In the genomic region with DNA sequence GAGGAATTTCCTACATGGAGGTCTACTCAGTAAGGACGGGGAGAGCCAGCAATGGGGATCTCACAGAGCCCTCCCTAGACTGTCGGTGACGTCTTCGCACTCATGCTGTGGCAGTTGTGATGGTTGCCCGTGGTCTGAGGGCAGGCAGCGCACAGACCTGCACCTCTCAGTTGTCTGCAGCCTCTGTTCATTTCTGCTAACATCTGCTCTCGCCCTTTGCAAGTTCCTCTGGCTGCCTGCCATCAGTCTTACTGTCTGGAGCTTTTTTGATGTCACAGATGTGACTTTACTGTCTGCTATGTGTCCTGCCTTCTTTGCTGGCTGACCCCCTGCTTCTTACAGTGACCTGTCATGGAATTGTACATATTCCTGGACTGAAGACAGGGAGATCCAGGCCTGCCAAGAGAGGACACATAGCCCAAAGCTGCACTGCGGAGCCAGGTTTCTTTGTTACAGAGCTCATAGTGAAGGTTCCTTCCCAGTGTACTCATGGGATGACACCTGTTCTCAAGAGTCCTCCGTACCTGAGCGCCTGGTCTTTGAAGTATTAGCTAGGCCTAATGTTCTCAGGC, we compare ENCODE assay signal across 11 mouse cellular contexts. TPM values are rescaled to one million over a fixed set of nuclear protein-coding genes. Genes with fewer than 3 reads are reported as not detected.
A peak's percentile ranks its signal among the peaks of the same experiment; 100 is the strongest.
DNase-seq lines count a peak whose midpoint lies in the region; ATAC-seq lines count a peak whose summit lies in the region.
"Had no signal": no experiment of that assay in that cellular context is flagged by ENCODE, and none has a peak within 500 bp of the region (broad histone marks: within the 10 kb centered on the region; RNA-seq: fewer than 3 reads in every experiment).

No protein-coding gene starts in this region.

- no peaks in the 10 kb centered on the region for H3K27me3 ChIP-seq in heart, embryonic 12.5 days (replicated peaks)
- peaks cover 20% of the 10 kb centered on the region for H3K27me3 ChIP-seq in heart, embryonic 10.5 days (ENCODE audit: insufficient read depth, poor library complexity, severe bottlenecking)

- no peak for DNase-seq in heart, embryonic 10.5 days (ENCODE audit: low spot score)
- DNase-seq in testis, postnatal 10 days (ENCODE audit: low spot score): peak; percentile 65
- no peak for DNase-seq in testis, postnatal 14 days (ENCODE audit: low spot score)
- DNase-seq in heart, postnatal 4 days: peak; percentile 62
- peak; percentile 51 to 65 for DNase-seq in thymus, postnatal 36 days
- no peak for DNase-seq in layer of hippocampus, adult 18-20 months (ENCODE audit: low spot score in 2 of 2)
- no peak for DNase-seq in urinary bladder, postnatal 25 days (ENCODE audit: low spot score)

- H3K27ac ChIP-seq in heart, embryonic 12.5 days (ENCODE audit: poor library complexity, severe bottlenecking): 0 out of 2 replicates have a peak overlapping the region, but pooled peaks have one; percentile 3
- H3K27ac ChIP-seq in heart, embryonic 10.5 days: no peak overlapping the region

- WGBS in heart, embryonic 12.5 days: 68% methylated on average over 10 of the region's 10 CpGs
- 79% methylated on average over 10 of the region's 10 CpGs for WGBS in heart, embryonic 10.5 days

- ATAC-seq in heart, embryonic 12.5 days (ENCODE audit: insufficient number of reproducible peaks, low FRiP score): no peak

- H3K4me1 ChIP-seq in heart, embryonic 12.5 days (replicated peaks): peaks cover 48% of the 10 kb centered on the region
- H3K4me1 ChIP-seq in heart, embryonic 10.5 days: peaks cover 41% of the 10 kb centered on the region

- H3K36me3 ChIP-seq in heart, embryonic 12.5 days: no peaks in the 10 kb centered on the region
- no peaks in the 10 kb centered on the region for H3K36me3 ChIP-seq in heart, embryonic 10.5 days

- H3K9me3 ChIP-seq in heart, embryonic 12.5 days (replicated peaks): no peaks in the 10 kb centered on the region
- no peaks in the 10 kb centered on the region for H3K9me3 ChIP-seq in heart, embryonic 10.5 days

- H3K4me2 ChIP-seq in heart, embryonic 12.5 days: no peak overlapping the region

- no peak overlapping the region for H3K4me3 ChIP-seq in heart, embryonic 12.5 days
- H3K4me3 ChIP-seq in heart, embryonic 10.5 days: no peak overlapping the region
- H3K4me3 ChIP-seq: erythroblast, embryonic 14.5 days; megakaryocyte, embryonic 14.5 days had no signal

- H3K9ac ChIP-seq in heart, embryonic 12.5 days: no peak overlapping the region

RNA-seq across cellular contexts. Expression of a gene that starts 10.7 kb away (rescaled TPM):
- polyA plus RNA-seq in heart, embryonic 12.5 days (2016; fragmentation: Nextera tagmentation; extraction: Ambion mirVana): 0.15 and 0.28 TPM in 2 replicates
- polyA plus RNA-seq in heart, embryonic 10.5 days (2016; fragmentation: Nextera tagmentation; extraction: Ambion mirVana): 0.21 and 0.69 TPM in 2 replicates
- 1 to 10 TPM; 1.1 to 1.8 TPM for total RNA-seq in heart, postnatal 4 days (2021)
- total RNA-seq in layer of hippocampus, adult 18-20 months (2021): under 1 TPM; 0.25 to 0.27 TPM
- total RNA-seq: ES-E14 had no signal
- polyA plus RNA-seq: erythroblast, embryonic 14.5 days had no signal

RNA-seq across cellular contexts. Expression of a gene that starts 33.5 kb away (rescaled TPM):
- polyA plus RNA-seq in heart, embryonic 12.5 days (2016; fragmentation: Nextera tagmentation; extraction: Ambion mirVana): 0.50 and 0.56 TPM in 2 replicates
- polyA plus RNA-seq in heart, embryonic 10.5 days (2016; fragmentation: Nextera tagmentation; extraction: Ambion mirVana): 0.25 and 0.39 TPM in 2 replicates
- under 1 TPM; 0.55 to 0.65 TPM for total RNA-seq in heart, postnatal 4 days (2021)
- total RNA-seq in layer of hippocampus, adult 18-20 months (2021): 100 to 1,000 TPM; 118 to 119 TPM
- total RNA-seq: ES-E14 had no signal
- polyA plus RNA-seq: erythroblast, embryonic 14.5 days had no signal

Comparison
In these comparisons a context has a peak if more than half of its experiments do, and no peak if none do; other contexts are left out.
1. DNase-seq: peak in testis, postnatal 10 days (single experiment), heart, postnatal 4 days (single experiment) and thymus, postnatal 36 days (2 of 2); none in heart, embryonic 10.5 days (single experiment), testis, postnatal 14 days (single experiment), layer of hippocampus, adult 18-20 months (0 of 2) and urinary bladder, postnatal 25 days (single experiment).
2. RNA of a gene that starts 33.5 kb away (total RNA-seq): 118 to 119 TPM in layer of hippocampus, adult 18-20 months; 0.55 to 0.65 TPM in heart, postnatal 4 days; every median in the first group is over 10 times any median in the second.